Mouse (Mus musculus) G1E (cell line): ENCODE results near the gene Cactin. TPM values are rescaled to one million over a fixed set of nuclear protein-coding genes. Genes with fewer than 3 reads are reported as not detected.
A peak's percentile ranks its signal among the peaks of the same experiment; 100 is the strongest.

ENCODE experiments used
- ATAC-seq: 2 replicates; pipeline ENCODE4 v1.8.0; 2016; ENCODE audit warnings: mild to moderate bottlenecking; ENCODE audit not compliant: insufficient number of reproducible peaks, poor library complexity, low FRiP score, severe bottlenecking; ENCODE audit errors: extremely low read depth
- DNase-seq: peaks from one replicate; pipeline ENCODE4 v3.0.0; 2012; ENCODE audit warnings: low spot score
- H3K27me3 ChIP-seq: 2 replicates; pipeline ENCODE4 v1.6.1; 2012; ENCODE audit warnings: mild to moderate bottlenecking, low read length, inconsistent platforms; ENCODE audit not compliant: insufficient read depth
- H3K36me3 ChIP-seq: replicated peaks from 2 replicates; pipeline ENCODE3; 2012; ENCODE audit warnings: mild to moderate bottlenecking, inconsistent platforms
- H3K4me1 ChIP-seq: 2 replicates; pipeline ENCODE4 v1.6.1; 2012; ENCODE audit warnings: low read depth, low read length, inconsistent platforms, mixed read lengths; ENCODE audit not compliant: insufficient read depth
- H3K4me3 ChIP-seq: 2 replicates; pipeline ENCODE4 v1.5.1; 2012; ENCODE audit warnings: low read depth, mild to moderate bottlenecking, inconsistent platforms, low read length, moderate library complexity, mixed read lengths
- H3K9me3 ChIP-seq: replicated peaks from 2 replicates; pipeline ENCODE4 v1.6.1; 2012; ENCODE audit warnings: inconsistent platforms
- CTCF ChIP-seq: IDR thresholded peaks from 2 replicates; pipeline ENCODE4 v1.5.1; 2012; ENCODE audit warnings: low read depth, low read length, inconsistent platforms, mixed read lengths
- GATA1 ChIP-seq: IDR thresholded peaks from 2 replicates; pipeline ENCODE4 v1.6.1; 2012; ENCODE audit warnings: borderline replicate concordance, low read length, inconsistent platforms, mixed read lengths
- GATA2 ChIP-seq: IDR thresholded peaks from 2 replicates; pipeline ENCODE4 v1.6.1; 2012; ENCODE audit warnings: low read depth, low read length, inconsistent platforms, borderline replicate concordance
- POLR2AphosphoS5 ChIP-seq: IDR thresholded peaks from 2 replicates; pipeline ENCODE4 v1.6.1; 2012; ENCODE audit warnings: low read depth, low read length, inconsistent platforms; ENCODE audit not compliant: insufficient replicate concordance
- TAL1 ChIP-seq: conservative IDR thresholded peaks from 2 replicates; pipeline ENCODE4 v1.6.1; 2012; ENCODE audit warnings: low read depth, low read length, inconsistent platforms, mixed read lengths
- polyA plus RNA-seq: library from polyadenylated mRNA; stranded (reverse); fragments of >175 nt; gene quantifications from 2 replicates; pipeline ENCODE4 v1.2.3, GENCODE M21; 2012
- total RNA-seq, 2 experiments: library from RNA; stranded (forward) in 1 of 2; stranded (reverse) in 1 of 2; fragments of 200-1000 nt in 1 of 2; fragments of >200 nt in 1 of 2; fragmentation: Nextera tagmentation in 1 of 2; gene quantifications; 2 replicates each; pipeline ENCODE4 v1.2.3; 2014 to 2017

The Cactin gene
- total and polyA plus RNA-seq, 3 experiments = 11.4 to 77.9 (median 23.9) TPM

DNA sequence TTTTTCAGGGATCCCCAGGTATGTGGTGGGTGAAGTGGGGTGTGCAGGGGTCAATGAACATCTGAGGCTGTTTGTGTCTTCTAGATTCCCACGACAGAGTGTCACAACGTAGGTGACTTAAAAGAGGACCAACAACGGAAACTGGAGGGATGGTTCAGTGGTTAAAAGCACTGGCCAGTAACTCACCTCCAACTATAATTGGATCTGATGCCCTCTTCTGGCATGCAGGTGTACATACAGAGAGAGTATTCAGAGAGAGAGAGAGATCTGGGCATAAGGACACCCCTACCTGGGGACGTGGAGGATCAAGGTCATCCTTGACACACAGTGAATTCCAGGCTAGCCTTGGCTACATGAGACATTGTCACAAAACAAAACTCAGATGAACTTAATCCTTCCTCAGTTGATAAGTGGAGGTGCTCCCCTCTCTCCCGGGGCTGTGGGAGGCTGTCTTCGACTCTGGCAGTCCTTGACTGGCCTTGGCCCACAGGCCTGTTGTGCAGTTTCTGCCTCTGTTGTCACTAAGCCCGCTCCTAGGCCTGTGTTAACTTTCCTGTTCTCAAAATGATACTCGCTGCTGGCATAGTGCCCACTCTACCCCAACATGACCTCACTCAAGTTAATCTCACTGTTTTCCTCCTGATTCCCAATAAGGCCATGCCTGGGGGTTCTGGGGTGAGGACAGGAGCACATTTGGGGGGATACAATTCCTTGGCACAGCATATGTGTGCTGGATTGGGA is 23.7 kb downstream of the Cactin start:
- Histone ChIP-seq H3K4me3 (no peak overlapping the region), H3K9me3 (peaks cover 8% of the 10 kb centered on the region; the same call in 1 of the 2 replicates), H3K36me3 (peaks cover 40% of the 10 kb centered on the region), H3K27me3 (peaks cover 18% of the 10 kb centered on the region), H3K4me1 (peaks cover 54% of the 10 kb centered on the region)
- TF ChIP-seq CTCF (no peak), TAL1 (no peak), GATA2 (no peak), GATA1 (no peak), POLR2AphosphoS5 (no peak)
- ATAC-seq (no peak), DNase-seq (no peak)

DNA sequence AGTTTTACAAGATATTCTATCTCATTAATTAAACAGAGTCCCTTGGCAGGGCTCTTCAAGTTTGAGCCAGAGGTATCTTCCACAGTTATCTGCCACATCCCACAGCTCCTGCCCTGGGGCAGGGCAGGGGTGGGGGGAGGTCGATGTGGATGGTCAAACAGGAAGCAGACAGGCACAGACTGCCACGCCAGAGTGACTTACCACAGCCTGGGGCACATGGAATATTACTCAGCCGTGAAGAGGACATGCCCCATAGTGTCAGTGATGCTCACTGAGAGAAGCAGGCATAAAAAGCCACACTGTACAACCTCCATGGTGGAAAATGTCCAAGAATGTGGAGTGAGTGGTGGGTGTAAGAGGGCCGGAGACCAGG is 24.2 kb downstream of the Cactin start:
- Histone ChIP-seq H3K27me3 (peaks cover 18% of the 10 kb centered on the region), H3K36me3 (peaks cover 40% of the 10 kb centered on the region), H3K4me1 (peaks cover 56% of the 10 kb centered on the region), H3K4me3 (no peak overlapping the region), H3K9me3 (peaks cover 8% of the 10 kb centered on the region; the same call in 1 of the 2 replicates)
- DNase-seq (no peak), ATAC-seq (no peak)
- no peak for TF ChIP-seq GATA1
- TF ChIP-seq GATA2 = no peak
- TF ChIP-seq TAL1 = no peak
- TF ChIP-seq CTCF = no peak
- TF ChIP-seq POLR2AphosphoS5 = no peak

DNA sequence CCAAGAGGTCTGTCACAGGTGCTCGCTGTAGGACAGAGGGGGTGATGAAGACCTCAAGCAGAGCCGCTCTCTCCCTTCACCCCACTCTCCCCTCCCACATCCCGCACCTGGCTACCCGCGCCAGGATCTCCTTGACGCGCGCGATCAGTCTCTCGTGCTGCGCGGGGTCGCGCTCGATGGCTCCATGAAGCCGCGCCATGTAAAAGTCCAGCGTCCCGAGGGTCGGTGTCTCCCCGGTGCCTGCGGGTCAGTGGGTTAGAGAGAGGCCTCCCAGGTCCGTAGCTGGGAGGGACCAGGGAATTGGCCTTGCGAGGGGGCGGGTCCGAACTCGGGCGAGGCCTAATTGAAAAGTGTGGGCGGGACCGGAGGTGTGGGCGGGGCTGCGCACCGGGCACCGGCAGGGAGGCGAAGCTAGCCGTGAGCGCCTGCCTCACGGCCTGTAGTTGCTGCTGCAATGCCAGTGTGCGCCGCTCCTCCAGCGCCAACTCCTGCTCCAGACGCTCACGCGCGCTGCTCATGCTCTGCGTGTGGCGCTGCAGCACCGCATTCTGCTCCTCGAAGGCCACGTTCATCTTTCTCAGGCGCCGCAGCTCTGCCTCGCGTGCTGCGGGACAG is 25.7 kb downstream of the Cactin start:
- no peak for DNase-seq
- Histone ChIP-seq H3K4me3 (peak overlapping the region; percentile 41; the same call in 1 of the 2 replicates), H3K4me1 (peaks cover 50% of the 10 kb centered on the region)

DNA sequence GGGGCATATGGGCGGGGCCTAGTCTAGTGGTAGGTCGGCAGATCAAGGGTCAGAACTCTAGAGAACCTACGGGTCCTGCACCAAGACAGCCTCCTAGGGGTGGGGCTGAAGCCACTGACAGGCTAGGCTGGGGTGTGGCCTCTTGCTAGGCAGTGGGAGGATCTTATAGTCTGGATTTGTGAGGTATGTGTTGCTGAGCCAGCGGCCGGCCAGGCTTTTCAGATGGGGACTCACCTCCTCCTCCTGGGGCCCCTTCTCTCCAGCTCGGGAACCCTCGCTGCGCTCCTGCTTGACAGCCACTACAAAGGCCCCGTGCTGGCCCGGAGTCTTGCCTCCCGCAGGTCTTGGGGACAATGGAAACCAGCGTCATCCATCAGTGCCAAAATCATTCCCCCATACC is 28.2 kb downstream of the Cactin start:
- Histone ChIP-seq H3K4me1 (peaks cover 54% of the 10 kb centered on the region), H3K27me3 (no peaks in the 10 kb centered on the region; the same call in 1 of the 2 replicates), H3K36me3 (peaks cover 40% of the 10 kb centered on the region), H3K9me3 (no peaks in the 10 kb centered on the region), H3K4me3 (peak overlapping the region; percentile 97; the same call in 1 of the 2 replicates)
- TF ChIP-seq POLR2AphosphoS5 (no peak), CTCF (no peak), GATA2 (no peak), TAL1 (no peak), GATA1 (no peak)
- ATAC-seq = peak; percentile 65
- DNase-seq = peak; percentile 77

More for the DNA sequence above, 25.7 kb downstream of the Cactin start:
- ATAC-seq = no peak
- Histone ChIP-seq H3K36me3 (peaks cover 40% of the 10 kb centered on the region), H3K9me3 (peaks cover 8% of the 10 kb centered on the region; the same call in 1 of the 2 replicates), H3K27me3 (peaks cover 18% of the 10 kb centered on the region)
- no peak for TF ChIP-seq TAL1
- TF ChIP-seq CTCF = no peak
- no peak for TF ChIP-seq GATA1
- TF ChIP-seq POLR2AphosphoS5 = no peak

DNA sequence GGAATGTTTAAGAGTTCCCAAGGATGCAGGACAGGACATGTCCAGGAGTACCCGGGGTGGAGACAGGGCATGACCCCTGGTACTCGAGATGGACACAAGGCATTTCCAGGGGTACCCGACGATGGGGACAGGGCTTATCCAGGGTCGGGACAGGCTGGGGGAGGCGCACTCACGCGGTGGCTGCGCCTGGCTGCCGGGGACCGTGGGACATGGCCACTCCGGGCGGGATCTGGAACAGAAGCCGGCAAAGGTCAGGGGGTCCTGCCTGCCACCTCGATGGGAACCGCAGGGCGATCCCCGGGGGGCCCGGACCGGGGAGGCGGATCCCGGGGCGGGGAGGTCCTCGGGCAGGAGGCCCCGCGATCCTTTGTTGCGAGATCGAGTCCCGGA is 29.1 kb downstream of the Cactin start:
- H3K27me3 ChIP-seq = no peaks in the 10 kb centered on the region; the same call in 1 of the 2 replicates
- peak overlapping the region; percentile 97 for H3K4me3 ChIP-seq
- no peaks in the 10 kb centered on the region for H3K9me3 ChIP-seq
- DNase-seq = no peak
- no peak for ATAC-seq
- peaks cover 61% of the 10 kb centered on the region for H3K4me1 ChIP-seq
- TF ChIP-seq CTCF (no peak), POLR2AphosphoS5 (no peak), TAL1 (no peak), GATA2 (no peak), GATA1 (no peak)
- H3K36me3 ChIP-seq = peaks cover 40% of the 10 kb centered on the region

DNA sequence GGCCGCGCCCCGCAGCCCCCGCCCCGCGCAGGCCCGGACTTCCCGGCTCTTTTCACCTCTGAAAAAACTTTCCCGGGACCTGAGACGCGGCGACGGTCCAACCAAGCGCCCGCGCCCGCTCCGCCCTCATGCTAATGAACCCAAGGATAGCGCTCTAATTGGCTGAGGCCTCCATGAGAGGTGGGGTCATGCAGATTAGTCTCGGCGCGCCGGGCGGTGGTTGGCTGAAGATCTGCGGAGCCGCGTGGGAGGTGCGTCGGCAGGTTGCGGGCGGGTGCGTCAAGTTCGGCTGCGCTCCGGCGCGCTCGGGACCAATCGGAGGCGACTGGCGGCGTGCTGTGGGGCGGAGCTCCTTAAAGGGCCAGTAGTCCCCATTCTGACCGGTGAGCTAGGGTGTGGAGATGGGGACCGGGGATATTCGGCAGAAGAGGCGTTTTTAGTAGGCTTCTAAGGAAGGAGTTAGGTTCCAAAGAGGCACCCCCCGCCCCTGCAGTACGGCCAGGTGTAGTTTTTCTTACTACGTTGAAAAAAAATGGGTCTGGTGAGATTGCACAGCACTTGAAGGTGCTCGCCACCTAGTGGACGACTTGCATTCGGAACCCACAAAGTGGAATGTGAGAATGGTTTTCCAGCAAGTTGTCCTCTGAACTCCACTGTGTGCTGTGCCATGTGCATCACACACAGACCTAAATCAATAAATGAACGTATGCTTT is 29.6 kb downstream of the Cactin start, which contains the start of gene Hmg20b:
Gene Hmg20b (minus strand): TSS at position 130 of the 713 bp plus-strand sequence.
- H3K4me3 ChIP-seq = peak within 1 kb of the TSS; percentile 97
- H3K36me3 ChIP-seq = peaks cover 35% of the 10 kb centered on the region
- H3K9me3 ChIP-seq = no peaks in the 10 kb centered on the region
- H3K27me3 ChIP-seq = no peaks in the 10 kb centered on the region; the same call in 1 of the 2 replicates
- peak; percentile 94 for DNase-seq
- H3K4me1 ChIP-seq = peaks cover 67% of the 10 kb centered on the region
- no peak for TF ChIP-seq TAL1
- peak; percentile 79 for TF ChIP-seq CTCF
- TF ChIP-seq GATA1 = no peak
- ATAC-seq = peak; percentile 91
